Mouse (Mus musculus) kidney, postnatal 14 days (tissue): ENCODE measurements around the gene Atp6v0a4.

ENCODE experiments used
- DNase-seq: peaks from one replicate; pipeline ENCODE4 v3.0.0; 2022; ENCODE audit warnings: mixed read lengths

The Atp6v0a4 gene

GRCm38 (mm10) chr6:38072137-38072796 lies 52.1 kb downstream of the Atp6v0a4 start:
- DNase-seq = peak; percentile 73

DNA sequence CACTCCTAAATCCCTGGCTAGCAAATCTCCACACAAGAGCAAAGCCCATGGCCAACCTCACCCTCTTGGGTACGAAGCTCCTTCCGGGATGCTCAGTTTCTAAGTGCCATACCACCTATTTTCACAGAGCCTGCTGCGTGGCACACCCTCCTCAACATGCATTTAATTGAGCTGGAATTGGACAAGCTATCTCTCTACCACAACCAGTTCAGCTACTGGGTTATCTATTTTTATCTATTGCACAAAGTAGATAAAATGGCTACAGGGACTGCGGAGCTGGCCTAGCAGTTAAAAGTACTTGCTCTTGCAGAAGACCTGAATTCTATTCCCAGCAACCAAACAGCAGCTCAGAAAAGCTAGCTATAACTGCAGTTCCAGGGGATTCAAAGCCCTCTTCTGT lies 53.1 kb downstream of the Atp6v0a4 start:
- DNase-seq = no peak

DNA sequence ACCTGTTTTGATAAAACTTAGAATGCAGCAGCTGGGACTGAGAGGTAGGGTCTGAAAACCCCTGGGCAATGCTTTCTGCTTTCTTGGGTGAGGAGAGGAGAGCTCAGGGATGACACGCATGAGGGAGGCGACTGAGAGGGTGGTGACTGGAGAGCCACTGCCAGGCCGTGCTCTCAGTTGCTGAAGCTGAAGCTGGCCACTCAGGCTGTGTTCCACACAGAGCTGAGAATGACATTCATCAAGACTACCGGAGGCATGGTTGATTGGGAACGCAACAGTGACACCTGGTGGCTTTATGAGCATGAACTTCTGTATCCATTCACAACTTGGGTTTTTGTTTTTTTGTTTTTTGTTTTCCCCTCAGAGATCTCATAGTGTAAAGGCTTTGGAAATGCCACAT lies 58.2 kb downstream of the Atp6v0a4 start:
- DNase-seq = peak; percentile 71

DNA sequence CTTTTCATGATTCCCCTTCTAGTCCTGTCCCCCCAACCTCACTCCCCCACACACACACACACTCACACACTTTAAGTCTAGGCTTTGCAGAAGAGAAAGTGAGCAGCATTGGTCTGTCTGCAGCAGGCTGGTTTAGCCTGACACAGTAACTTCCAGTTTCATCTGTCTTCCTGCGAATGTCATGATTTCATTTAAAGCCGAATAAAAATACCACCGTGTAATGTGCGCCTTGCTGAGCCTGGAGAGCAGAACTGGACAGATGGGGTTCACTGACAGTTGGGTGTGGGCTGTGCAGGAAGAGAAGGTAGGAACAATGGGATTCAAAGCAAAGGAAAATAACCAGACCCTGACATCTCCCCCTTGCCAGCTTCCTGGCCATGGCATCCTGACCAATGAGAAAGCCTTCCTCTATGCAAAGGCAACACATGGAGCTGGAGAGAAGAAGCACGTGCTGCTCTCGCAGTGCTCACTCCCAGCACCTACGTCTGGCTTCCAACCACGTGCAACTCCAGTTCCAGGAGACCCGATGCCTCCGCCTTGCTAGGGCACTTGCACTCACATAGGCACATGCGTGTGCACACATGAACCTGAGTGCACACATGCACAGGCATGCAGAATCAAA lies 58.8 kb downstream of the Atp6v0a4 start:
- no peak for DNase-seq

- no peak for DNase-seq
These were observed 59.3 kb downstream of the Atp6v0a4 start for GRCm38 (mm10) chr6:38065122-38065500.

GRCm38 (mm10) chr6:38064621-38065020 lies 59.8 kb downstream of the Atp6v0a4 start:
- DNase-seq = no peak

DNA sequence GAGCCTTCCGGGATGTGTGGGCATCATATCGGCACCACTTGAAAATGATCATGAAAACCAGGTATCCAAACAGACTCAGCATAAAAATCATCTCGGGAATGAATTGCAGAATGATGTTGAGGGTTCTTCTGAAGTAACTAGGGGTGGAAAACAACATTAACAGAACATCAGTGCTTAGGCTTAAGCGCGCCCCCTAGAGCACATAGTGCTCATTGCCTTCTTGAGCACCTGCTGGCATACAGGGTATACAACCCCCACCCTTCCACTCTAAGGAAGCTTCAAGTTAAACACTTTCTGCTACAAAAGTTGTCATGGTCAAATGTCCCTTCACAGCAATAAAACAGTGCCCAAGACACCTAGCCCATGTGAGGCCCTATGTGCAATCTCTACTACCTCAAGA lies 65.6 kb downstream of the Atp6v0a4 start:
- DNase-seq = peak; percentile 27

- no peak for DNase-seq
These were observed 68.7 kb downstream of the Atp6v0a4 start for GRCm38 (mm10) chr6:38055471-38056330.

- no peak for DNase-seq
These were observed 74.8 kb downstream of the Atp6v0a4 start for GRCm38 (mm10) chr6:38049601-38050000.

GRCm38 (mm10) chr6:38048800-38049561 lies 75.4 kb downstream of the Atp6v0a4 start:
- peak; percentile 62 for DNase-seq

DNA sequence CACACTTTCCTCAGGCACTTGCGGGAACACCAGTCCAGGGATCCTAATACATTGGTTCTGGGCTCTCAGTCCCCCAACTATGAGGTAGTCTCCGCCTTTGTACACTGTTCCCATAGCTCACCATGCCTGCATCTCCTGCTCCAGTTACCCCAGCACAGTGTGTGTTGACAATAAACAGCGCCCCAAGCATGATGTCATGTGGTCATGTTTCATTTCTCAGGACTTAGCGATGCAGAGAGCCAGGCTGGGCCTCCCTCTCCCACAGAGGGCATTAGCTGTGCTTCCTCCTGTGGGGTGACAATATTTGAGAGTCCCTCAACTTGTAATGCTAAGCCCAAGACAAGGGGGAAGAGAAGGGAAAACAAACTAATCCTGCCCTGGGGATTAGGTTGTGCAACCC lies 76.4 kb downstream of the Atp6v0a4 start:
- no peak for DNase-seq

GRCm38 (mm10) chr6:38046838-38047237 lies 77.5 kb downstream of the Atp6v0a4 start, which contains the start of gene Svopl:
Gene Svopl, minus strand, starts transcription at chr6:38046996.
- DNase-seq = no peak

DNA sequence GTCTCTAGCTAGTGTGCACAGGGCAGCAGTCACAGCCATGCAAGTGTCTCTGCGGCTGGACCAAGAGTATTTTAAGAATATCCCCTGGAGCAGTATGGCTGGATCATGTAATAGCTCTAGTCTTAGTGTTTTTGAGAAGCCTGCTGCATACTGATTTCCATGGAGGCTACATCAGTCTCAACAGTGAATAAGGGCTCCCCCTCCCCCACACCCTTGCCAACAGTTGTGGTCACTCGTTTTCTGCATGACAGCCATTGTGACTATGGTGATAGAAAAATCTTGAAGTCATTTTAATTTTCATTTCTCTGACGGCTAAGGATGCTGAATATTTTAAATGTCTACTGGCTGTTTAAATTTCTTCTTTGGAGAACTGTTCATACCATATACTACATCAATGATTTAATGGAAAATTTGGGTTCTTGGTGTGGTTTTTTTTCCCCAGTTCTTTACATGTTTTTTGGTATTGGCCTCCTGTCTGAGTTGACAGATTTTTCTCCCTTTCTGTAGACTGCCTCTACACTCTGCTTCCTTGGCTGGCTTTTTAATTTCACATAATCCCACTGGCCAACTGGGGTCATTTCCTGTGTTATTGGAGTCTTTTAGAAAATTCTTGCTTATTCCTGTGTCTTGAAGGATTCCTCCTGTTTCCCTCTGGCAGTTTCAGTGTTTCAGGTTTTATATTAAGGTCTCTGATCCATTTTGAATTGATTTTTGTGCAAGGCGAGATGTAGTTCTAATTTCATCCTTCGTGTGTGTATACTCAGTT lies 91.4 kb downstream of the Atp6v0a4 start:
- DNase-seq = peak; percentile 34

- peak; percentile 60 for DNase-seq
These were observed 92.4 kb downstream of the Atp6v0a4 start for GRCm38 (mm10) chr6:38031924-38032540.

- no peak for DNase-seq
These were observed 96.2 kb downstream of the Atp6v0a4 start for GRCm38 (mm10) chr6:38028205-38028604.

GRCm38 (mm10) chr6:38027771-38028170 lies 96.6 kb downstream of the Atp6v0a4 start:
- DNase-seq = no peak

- peak; percentile 37 for DNase-seq
These were observed 101.1 kb downstream of the Atp6v0a4 start for GRCm38 (mm10) chr6:38023284-38023683.

DNA sequence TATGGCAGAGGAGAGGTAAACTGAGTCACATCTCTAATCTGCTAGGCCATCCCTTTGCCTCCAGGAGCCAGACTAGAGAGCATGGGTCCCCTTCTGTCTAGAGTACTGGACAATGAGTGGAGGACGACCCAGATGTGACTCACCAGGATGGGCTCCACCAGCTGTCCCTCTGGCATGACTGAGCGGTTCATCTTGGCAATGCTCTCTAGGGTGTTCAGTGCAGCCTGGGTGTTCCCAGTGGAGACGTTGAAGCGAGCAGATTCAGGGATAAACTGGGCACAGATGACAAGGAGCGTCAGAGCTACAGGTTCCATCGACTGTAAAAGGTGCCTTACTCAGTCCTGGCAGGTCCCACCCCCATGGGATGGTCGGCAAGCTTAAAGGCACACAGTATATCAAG lies 103.0 kb downstream of the Atp6v0a4 start:
- no peak for DNase-seq

GRCm38 (mm10) chr6:38012829-38013228 lies 111.6 kb downstream of the Atp6v0a4 start:
- no peak for DNase-seq

GRCm38 (mm10) chr6:38007459-38007858 lies 116.9 kb downstream of the Atp6v0a4 start:
- DNase-seq = peak; percentile 66
